Mouse (Mus musculus): ENCODE measurements around the gene Jun. TPM values are rescaled to one million over a fixed set of nuclear protein-coding genes. Genes with fewer than 3 reads are reported as not detected.

The Jun gene
- polyA plus RNA-seq, 1 experiment from 2014 or later, result 73.8 TPM

Other genes starting within 250 kb of the Jun start
- gene Eqtn, start 123.4 kb downstream of the Jun start, polyA plus RNA-seq (2015; fragmentation: Nextera tagmentation; extraction: Ambion mirVana), result 0.37 TPM in 1 of 2 replicates, not detected in the other
- 24.4 and 25.5 TPM in 2 replicates for gene Mysm1, start 73.1 kb downstream of the Jun start, polyA plus RNA-seq (2015; fragmentation: Nextera tagmentation; extraction: Ambion mirVana)